Mouse (Mus musculus): ENCODE results near the gene Ctcfl.

DNA sequence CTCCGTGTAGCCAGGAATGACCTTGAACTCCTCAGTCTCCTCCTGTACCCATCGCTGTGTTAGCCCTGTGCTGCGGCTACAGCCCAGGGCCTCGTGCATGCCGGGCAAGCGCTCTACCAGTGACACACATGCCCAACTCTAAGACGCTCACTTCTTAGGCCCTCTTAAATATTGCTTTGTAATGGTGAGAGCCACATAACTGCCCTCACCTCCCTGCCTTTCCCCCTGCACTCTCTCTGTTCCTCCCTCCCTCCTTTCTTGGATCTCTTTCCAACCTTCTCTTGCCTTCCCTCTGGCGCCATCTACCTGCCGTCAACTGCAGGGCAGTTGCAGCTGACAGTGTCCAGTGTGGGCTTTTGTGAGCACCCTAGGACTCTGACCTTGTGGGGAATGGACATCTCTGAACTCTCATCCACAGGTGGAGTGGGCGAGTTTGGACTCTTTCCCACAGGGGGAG, 38.5 kb downstream of the Ctcfl start:
- TF ChIP-seq POLR2A (IDR thresholded peaks at IDR 0.05; ENCODE audit: control insufficient read depth, extremely low read depth, insufficient read depth, low read length, poor library complexity) (0 out of 2 replicates have a peak, but pooled peaks have one; percentile 15), CTCF (IDR thresholded peaks at IDR 0.05; ENCODE audit: borderline replicate concordance, control insufficient read depth, extremely low read depth, insufficient read depth, low read length, poor library complexity) (peak; percentile 90)

All from thymus, adult 2 months (tissue).